Mouse (Mus musculus) testis, postnatal 10 days (tissue): ENCODE measurements at regions not wholly inside any gene's neighbourhood (a gene's known extent, or its start where the extent isn't known, plus 50 kb on each side); places are given as distances from the start of the nearest gene placed in this dataset.
A peak's percentile ranks its signal among the peaks of the same experiment; 100 is the strongest.

ENCODE experiments used
- DNase-seq: peaks from one replicate; pipeline ENCODE4 v3.0.0; 2021; ENCODE audit warnings: low spot score

DNA sequence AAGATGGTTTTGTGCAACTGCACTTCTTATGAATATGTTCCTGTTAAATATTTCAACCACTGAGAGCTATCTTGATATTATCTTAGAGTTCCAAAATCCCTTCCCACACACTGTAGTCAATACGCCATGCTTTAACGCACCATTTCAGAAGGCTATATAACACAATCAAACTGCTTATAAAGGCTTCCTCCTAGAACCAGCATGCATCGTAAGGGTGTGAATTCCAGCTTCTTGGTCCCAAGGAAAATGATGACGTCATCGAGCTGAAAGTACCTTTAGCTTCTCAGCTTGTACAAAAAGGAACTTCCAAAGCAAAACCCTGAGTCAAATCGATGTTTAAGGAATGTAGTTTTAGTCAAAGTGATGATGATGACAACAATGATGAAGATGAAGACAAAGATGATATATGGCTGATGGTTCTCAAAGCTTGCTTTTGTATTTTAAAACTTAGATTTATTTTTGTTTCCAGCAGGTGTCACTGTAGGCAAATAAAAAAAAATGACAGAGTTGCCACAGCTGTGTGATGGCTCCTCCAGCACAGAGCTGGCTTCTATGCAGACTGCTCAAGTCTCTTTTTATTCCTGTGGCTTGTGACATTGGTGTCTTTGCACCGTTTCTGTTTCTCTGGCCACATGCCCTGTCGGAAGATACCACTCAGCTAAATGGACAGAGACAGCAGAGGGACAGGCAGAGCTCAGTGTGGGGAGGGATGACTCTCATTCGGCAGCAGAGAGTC, 150.6 kb upstream of the Dnajc19 start:
- DNase-seq = no peak

DNA sequence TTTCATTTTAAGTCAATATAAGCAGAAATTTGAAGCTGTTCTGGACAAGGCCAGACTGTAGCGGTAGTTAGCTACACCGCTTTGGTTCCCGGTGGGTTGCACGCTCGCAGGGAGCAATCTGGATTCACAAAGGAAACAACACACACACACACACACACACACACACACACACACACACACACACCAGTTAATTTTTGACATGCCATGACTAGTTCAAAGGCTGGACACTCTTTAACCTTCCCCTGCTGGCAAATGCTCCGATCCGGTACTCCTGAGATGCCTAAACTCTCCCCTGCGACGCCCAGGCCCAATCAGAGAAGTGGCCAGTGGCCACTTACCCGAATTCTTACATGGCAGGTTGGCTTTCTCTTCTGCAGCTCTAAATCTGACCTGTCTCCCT, 141.2 kb upstream of the Dnajc19 start:
- DNase-seq = no peak

DNA sequence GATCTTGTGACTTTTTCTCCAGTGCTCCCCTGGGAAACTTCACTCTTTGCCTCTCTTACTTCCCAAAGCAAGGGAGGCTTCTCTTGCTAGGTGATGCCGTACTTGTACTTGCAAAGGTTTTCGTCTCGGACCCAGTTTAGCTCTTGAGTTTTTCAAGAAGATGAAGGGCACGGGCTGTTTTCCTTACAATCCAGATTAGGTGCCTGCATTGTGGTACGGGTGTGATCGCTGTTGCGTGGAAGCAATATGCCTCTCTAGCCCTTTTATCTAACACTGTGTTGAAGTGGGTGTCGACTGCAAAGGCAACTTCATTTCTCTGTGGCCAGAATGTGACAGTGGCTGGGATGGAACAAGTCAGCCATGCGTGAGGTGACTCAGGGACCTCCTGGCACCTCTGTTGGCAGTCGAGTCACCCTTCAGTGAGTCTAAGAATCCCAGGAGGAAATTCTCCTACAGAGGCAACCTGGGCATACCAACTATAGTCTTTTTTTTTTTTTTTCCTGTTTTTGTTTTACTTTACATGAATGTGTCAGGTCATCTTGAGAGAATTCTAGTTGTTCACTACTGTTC, 138.7 kb upstream of the Dnajc19 start:
- DNase-seq = no peak

DNA sequence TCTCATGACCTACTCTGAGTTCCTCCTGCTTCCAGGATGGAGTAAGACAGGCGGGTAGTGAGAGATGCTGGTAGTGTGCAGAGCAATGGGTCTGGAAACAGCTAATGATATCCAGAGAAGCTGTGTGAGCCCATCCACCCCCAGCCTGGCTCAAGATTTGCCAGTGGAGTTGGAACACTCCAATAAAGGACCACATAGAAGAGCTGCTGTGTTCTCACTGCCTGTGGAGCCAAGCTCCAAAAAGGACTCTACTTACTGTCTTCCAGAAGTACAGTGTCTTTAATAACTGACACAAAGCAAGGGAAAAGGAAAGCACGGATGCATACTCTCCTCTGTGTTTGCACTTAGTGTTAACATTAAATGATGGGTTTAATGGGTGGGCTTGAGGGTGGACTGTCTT, 138.0 kb upstream of the Dnajc19 start:
- no peak for DNase-seq

DNA sequence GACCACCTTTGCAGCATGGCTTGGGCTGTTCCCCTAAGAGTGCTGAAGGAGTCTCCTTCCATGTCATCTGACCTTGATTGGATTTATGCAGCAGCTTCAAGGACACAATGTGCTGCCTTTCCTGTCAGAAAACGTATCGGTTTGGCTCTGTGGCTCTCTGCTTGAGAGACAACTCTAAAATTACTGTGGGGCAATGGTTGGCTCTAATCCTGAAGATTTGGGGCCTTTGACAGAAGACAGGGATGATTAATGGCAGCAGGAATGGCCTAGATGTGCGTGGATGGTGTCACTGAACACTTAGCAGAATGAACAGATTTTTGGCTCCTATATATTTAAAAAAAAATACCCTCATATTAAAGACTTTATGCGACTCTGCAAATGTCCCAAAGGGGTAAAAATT, 136.8 kb upstream of the Dnajc19 start:
- no peak for DNase-seq

DNA sequence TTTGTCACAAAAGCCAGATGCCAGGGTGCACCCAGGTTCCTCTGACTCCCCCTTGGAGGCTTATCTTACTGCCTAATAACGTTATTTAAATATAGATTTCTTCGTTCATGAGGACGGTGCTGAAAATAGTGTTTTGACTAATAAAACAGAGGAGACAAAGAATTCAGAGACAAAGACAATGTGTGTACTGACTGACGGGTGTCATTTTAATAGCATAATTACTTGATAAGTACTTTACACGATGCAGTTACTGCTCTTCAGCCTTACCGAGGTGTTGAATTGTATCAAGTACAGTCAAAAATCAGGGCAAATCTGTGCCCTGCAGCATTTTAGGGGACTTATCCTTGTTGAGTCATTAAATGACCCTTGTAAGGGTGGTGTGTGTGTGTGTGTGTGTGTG, 133.1 kb upstream of the Dnajc19 start:
- no peak for DNase-seq

DNA sequence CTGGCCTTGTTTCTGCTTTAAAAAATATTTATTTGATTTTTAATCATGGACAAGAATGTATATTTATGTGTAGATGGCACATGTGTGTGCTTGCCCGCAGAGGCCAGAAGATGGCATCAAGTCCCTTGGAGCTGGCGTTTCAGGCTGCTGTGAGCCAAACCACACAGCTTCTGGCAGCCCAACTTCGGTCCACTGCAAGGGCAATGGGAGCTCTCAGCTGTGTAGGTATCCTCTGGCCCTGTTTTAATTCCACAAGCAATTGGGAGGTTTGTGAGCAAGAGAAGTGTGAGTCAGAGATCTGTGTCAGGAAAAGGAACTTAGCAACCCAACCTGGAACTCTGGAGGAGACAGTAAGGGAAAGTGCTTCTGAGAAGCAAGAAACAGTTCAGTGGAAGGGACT, 125.3 kb upstream of the Dnajc19 start:
- no peak for DNase-seq

DNA sequence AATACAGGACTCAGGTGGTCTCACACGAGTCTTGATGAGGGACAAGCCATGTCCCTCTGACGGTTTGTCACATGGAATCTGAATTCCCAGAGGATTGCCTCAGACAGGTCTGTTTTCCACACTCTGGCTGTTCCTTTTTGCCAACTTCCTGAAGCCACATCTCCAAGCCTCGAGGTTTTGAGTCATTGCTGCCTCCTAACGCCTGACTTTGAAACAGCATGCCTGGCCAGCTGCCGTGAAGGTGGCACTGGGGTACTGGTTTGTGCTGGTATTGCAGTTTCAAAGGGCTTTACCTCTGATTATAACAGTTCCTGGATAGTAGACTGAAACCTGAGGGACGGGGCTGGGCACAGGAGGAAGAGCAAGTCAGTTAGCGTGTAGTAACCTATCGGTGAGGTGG, 117.1 kb upstream of the Dnajc19 start:
- DNase-seq = peak; percentile 62

DNA sequence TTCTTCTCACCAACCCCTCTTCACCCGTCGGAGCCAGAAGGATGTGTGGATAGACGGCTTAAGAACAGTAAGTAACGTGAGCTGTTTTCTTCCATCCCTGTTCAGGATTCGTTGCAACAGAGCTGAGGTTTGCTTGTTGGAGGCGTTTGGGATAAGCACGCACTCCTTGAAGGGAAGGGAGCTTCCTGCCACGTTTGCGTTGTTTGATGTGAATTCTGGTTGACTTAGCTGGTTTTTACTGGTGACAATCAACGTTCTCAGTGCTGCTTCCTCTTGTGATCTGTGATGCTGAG, 116.0 kb upstream of the Dnajc19 start:
- no peak for DNase-seq

DNA sequence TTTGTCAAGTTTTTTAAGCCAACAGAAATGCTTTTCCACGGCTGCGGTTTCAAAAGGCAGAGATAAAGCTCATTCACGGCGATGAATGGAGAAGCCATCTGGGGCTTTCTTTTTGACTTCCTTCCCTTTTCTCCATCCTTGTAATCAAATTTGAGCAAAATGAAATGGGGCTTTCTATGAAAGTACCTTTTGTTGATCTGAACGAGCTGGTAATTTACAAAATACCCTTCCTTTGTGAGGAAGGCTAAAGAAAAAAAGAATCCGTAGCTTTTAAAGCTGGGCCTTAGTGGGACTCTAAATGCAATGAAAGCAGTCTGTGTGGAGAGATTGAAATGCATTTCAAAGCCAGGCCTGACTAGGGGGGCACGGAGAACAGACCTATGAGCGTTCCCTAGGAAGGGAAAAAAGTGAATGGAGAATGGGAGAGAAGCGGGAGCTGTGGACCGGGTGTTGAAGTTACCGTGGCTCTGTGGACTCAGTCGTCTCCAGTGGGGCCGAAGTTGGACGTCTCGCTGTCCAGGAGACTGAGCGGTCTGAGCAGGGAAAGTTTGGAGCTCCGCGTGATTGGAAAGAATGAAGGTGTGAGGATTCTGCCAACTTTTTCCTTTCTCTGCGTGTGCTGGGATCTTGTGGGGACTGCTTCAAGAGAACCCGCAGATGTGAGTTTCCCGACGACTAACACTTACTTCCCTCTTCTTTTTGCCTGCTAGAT, 115.5 kb upstream of the Dnajc19 start:
- DNase-seq = no peak

DNA sequence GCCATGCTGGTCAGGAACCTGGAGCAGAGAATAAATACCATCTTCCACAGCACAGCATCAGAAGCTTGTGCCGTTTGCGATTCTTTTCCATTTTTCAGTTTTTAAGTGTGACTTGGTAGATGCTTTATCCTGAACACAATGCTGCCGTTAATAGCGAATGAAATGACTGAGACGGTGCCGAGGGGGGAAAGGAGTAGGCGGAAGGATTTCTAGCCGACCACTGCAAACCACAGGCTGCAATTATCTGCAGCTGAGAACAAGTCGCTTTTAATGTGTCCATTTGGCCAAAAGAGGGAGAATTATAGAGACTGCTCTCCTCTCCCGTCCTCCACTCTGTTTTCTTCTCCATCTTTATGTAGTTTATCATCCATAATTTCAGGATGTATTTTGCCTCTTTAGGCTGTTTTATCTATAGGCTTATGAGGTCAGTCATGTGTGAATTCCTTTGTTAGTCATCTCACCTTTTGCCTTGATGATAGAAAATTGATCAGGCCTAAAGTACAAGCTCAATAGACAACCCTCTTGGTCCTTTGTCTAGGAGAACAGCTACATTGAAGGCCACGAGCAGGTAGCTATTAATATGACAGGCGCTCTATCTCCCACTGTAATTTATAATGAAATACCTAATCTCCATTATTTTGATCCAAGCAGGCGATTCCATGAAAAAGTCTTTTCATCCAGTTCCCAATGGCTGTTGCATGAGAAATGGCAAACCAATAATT, 114.8 kb upstream of the Dnajc19 start:
- DNase-seq = no peak

DNA sequence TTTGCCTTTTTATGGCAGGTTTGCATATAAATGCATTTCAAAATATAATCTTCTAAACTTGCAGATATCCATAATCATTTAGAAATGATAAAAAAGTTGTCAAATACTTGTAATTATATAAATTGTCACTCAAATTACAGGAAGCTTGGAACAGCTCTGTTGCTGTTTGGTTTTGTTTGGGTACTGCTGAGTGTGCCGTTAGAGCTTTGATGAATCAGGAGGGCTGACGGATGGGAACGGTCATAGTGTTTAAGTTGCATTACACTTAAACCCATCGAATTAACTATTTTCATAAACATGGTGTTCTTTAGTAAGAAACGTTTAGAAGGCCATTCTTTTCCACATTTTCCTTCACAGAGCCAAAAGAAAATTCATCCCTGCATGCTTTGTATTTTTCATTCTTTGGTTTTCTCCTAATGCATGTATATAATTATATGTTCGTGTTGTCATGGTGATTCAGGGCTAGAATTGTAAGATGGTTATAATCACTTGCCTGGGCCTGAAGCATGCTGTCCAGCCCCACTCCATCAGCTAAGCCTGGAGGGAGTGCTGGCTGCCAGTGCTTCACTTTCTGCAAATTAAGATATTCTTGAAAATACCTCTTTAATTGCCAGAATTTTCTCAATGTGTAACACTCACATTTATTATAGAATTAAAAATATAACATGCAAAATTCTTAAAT, 92.4 kb upstream of the Dnajc19 start:
- no peak for DNase-seq

DNA sequence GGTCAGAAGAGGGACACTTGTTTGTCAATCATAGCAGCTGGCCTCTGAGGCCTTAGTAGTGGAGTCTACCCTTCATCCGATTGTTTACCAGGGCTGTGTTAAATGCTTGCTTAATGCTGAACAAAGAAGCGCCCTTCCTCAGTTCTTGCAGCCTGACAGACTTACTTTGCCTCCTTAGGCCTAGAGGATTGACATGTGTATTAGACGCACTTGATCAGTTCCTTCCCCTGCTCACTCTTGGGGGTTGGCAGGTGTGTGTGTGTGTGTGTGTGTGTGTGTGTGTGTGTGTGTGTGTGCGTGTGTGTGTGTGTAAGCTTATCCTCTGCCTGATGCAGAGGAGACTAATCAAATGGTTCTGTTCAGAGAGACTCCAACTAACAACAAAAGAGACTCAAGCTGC, 91.8 kb upstream of the Dnajc19 start:
- DNase-seq = no peak

DNA sequence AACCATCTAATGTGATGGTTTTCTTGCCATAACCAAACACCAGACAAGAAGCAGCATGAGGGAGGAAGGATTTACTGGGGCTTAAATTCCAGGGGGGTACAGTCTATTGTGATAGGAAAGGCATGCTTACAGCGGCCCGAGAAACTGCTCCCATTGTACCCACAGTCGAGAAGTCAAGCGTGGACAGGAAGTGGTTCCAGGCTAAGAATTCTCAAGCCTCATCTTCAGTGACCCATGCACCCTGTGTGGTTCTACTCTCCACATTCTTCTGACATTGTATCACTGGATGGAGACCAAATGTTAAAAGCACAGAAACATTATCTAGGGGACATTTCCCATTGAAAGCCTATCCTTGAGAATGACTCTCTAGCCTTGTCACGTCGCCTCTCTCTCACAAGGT, 90.8 kb upstream of the Dnajc19 start:
- DNase-seq = no peak

DNA sequence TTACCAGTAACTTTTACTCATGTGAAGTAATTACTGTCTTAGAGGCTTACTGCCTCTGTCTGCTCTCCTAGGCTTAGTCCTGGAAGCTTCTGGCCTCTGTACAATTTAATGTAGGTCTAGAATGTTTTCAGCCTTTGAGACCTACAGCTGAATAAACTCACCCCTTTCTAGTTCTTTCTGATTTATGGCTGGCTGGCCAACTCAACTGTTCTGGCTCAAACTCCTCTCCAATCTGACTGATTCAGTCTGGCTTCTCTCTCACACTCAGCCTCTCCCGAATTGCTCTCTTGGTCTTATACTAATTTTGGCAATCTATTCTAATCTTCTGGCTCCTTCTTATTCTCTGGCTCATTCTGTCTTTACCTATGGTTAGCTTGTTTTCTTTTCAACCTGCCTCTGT, 87.0 kb upstream of the Dnajc19 start:
- DNase-seq = no peak

DNA sequence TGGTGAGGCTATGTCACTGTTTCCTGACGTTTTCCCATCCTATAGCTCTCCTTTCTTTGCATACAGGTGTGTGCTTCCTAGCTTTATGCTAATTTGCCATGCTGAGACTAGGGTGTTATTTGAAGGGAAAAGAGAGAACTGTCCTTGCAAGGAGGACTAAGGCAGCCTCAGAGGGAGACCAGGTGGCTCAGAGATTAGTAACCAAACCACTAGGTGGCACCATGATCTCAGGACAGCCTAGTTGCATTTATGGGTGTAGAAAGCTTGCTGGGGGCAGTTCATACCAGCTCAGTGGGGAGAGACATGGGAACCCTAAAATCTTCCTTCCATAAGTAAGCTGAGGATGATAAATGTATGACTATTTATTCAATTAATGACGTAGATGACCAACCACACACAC, 68.9 kb upstream of the Dnajc19 start:
- no peak for DNase-seq

DNA sequence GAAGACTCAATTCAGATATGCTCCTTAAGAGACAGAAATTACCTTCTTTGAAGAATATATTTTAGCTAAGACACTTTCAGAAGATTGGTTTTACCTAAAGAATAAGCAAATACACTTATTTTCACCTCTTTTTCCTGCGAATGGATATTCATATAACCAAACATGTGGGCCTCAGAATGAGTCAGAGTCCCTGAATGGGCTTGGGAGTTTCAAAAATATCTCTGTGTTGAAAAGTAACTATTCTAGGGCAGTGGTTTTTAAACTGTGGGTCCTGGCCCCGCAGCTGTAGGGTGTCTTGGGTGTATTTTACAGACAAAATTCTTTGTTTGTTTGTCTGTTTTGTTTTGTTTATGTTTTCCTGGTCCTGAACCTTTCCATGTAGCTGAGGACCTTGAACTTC, 62.5 kb upstream of the Dnajc19 start:
- no peak for DNase-seq

DNA sequence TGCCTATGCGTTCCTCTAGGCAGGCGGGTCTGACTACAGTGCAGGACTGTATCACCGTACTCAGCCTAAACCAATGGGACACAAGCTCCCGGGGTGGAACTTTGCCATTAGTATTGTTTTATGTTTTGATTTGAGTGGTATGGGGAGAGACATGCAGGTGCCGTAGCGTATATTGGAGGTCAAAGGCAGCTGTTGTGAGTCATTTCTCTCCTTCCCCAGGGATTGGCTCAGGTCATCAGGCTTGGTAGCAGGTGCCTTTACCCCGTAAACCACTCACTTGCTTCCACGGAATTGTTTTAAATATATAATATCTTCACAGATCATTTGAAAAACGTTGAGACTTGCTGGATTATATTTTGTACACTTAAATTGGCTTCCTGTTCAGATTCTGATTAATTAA, 58.1 kb upstream of the Dnajc19 start:
- no peak for DNase-seq

DNA sequence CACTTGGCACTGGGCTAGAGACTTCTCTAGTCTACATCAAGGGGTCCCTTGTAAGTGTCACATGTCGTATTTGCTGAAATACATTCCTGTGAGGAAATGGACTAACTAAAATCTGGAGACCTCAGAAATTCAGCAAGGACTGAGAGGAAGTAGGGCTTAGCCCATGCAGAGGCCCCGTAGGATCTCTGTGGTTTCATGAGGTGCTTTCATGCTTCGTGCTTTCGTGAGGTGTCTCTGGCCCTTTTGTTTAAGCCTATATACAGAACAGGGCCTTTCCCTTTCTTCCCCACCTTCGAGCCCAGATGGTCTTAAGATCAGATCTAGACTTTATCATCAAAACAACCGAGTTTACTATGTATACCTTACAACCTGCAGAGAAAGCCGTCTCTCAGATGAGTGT, 56.9 kb upstream of the Dnajc19 start:
- no peak for DNase-seq

DNA sequence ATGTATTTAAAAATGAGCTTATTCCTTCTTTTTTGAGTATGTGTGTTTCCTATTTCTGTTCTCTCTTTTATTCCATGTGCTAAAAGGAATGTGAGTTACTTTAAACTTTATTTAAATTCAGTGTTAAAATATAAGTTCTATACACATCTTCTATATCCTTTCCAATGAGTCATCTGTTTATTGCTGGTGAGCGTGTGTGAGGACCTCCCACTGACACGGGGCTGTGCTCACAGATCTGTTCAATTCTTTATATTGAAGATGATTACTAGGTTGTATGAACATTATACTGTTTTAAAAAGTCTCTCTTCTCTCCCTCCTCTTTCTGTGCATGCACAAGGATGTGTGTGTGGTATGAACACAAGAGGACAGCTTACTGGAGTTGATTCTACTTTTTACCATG, 55.3 kb upstream of the Dnajc19 start:
- no peak for DNase-seq
